Mouse (Mus musculus): ENCODE measurements around the gene Ankfn1.

Ankfn1 gene

GRCm38 (mm10) chr11:89370373-89370772 lies 407.1 kb downstream of the Ankfn1 start:
- no peak for DNase-seq (ENCODE audit: low read depth, low spot score)

GRCm38 (mm10) chr11:89363981-89364380 lies 413.5 kb downstream of the Ankfn1 start:
- DNase-seq (ENCODE audit: low read depth, low spot score), result no peak

- DNase-seq (ENCODE audit: low read depth, low spot score), result no peak
These were observed 416.6 kb downstream of the Ankfn1 start for GRCm38 (mm10) chr11:89360895-89361294.

GRCm38 (mm10) chr11:89358546-89358945 lies 418.9 kb downstream of the Ankfn1 start:
- DNase-seq (ENCODE audit: low read depth, low spot score), result no peak

- no peak for DNase-seq (ENCODE audit: low read depth, low spot score)
These were observed 421.0 kb downstream of the Ankfn1 start for GRCm38 (mm10) chr11:89356479-89356878.

- DNase-seq (ENCODE audit: low read depth, low spot score), result no peak
These were observed 421.4 kb downstream of the Ankfn1 start for GRCm38 (mm10) chr11:89356018-89356417.

GRCm38 (mm10) chr11:89340238-89340637 lies 437.2 kb downstream of the Ankfn1 start:
- no peak for DNase-seq (ENCODE audit: low read depth, low spot score)
